Mouse (Mus musculus): ENCODE results near the gene Tacc2. TPM values are rescaled to one million over a fixed set of nuclear protein-coding genes. Genes with fewer than 3 reads are reported as not detected.

Tacc2 gene
- polyA plus RNA-seq, 1 experiment from 2014 or later, result 43.2 TPM

- H3K4me1 ChIP-seq (replicated peaks), result peaks cover 49% of the 10 kb centered on the region
- no peak overlapping the region for H3K4me2 ChIP-seq
- H3K9me3 ChIP-seq (replicated peaks), result no peaks in the 10 kb centered on the region
- no peaks in the 10 kb centered on the region for H3K36me3 ChIP-seq
- H3K9ac ChIP-seq, result no peak overlapping the region
- no peak overlapping the region for H3K4me3 ChIP-seq
- no peaks in the 10 kb centered on the region for H3K27me3 ChIP-seq
- no peak overlapping the region for H3K27ac ChIP-seq
- 74% methylated on average over 3 of the region's 3 CpGs for WGBS
- ATAC-seq (replicated peaks; ENCODE audit: insufficient number of reproducible peaks, insufficient read depth, low FRiP score, low read depth), result no peak
Measured at GRCm38 (mm10) chr7:130636274-130636673, 59.0 kb downstream of the Tacc2 start.

GRCm38 (mm10) chr7:130636902-130637301 lies 59.7 kb downstream of the Tacc2 start:
- ATAC-seq (replicated peaks; ENCODE audit: insufficient number of reproducible peaks, insufficient read depth, low FRiP score, low read depth), result no peak
- Histone ChIP-seq H3K27me3 (no peaks in the 10 kb centered on the region), H3K27ac (no peak overlapping the region), H3K36me3 (no peaks in the 10 kb centered on the region), H3K4me2 (no peak overlapping the region), H3K9me3 (replicated peaks) (no peaks in the 10 kb centered on the region), H3K4me1 (replicated peaks) (peaks cover 47% of the 10 kb centered on the region), H3K9ac (no peak overlapping the region), H3K4me3 (no peak overlapping the region)
- WGBS, result 76% methylated on average over 4 of the region's 4 CpGs

- no peak overlapping the region for H3K4me2 ChIP-seq
- 38% methylated on average over 6 of the region's 6 CpGs for WGBS
- H3K4me3 ChIP-seq, result no peak overlapping the region
- ATAC-seq (replicated peaks; ENCODE audit: insufficient number of reproducible peaks, insufficient read depth, low FRiP score, low read depth), result no peak
- H3K27me3 ChIP-seq, result no peaks in the 10 kb centered on the region
- no peak overlapping the region for H3K9ac ChIP-seq
- peaks cover 44% of the 10 kb centered on the region for H3K4me1 ChIP-seq (replicated peaks)
- H3K9me3 ChIP-seq (replicated peaks), result no peaks in the 10 kb centered on the region
- H3K27ac ChIP-seq, result no peak overlapping the region
- no peaks in the 10 kb centered on the region for H3K36me3 ChIP-seq
Measured at GRCm38 (mm10) chr7:130637811-130638210, 60.6 kb downstream of the Tacc2 start.

GRCm38 (mm10) chr7:130640681-130641080 lies 63.4 kb downstream of the Tacc2 start:
- Histone ChIP-seq H3K9ac (no peak overlapping the region), H3K27ac (peak overlapping the region; percentile 49), H3K27me3 (no peaks in the 10 kb centered on the region), H3K9me3 (replicated peaks) (no peaks in the 10 kb centered on the region), H3K4me3 (no peak overlapping the region), H3K4me2 (no peak overlapping the region), H3K4me1 (replicated peaks) (peaks cover 48% of the 10 kb centered on the region), H3K36me3 (no peaks in the 10 kb centered on the region)
- WGBS, result 71% methylated on average over 9 of the region's 9 CpGs
- no peak for ATAC-seq (replicated peaks; ENCODE audit: insufficient number of reproducible peaks, insufficient read depth, low FRiP score, low read depth)

GRCm38 (mm10) chr7:130645332-130645993 lies 68.2 kb downstream of the Tacc2 start:
- Histone ChIP-seq H3K4me3 (peak overlapping the region; percentile 69), H3K27me3 (no peaks in the 10 kb centered on the region), H3K4me1 (replicated peaks) (peaks cover 63% of the 10 kb centered on the region), H3K9me3 (replicated peaks) (no peaks in the 10 kb centered on the region), H3K27ac (peak overlapping the region; percentile 99), H3K9ac (peak overlapping the region; percentile 96), H3K4me2 (peak overlapping the region; percentile 87), H3K36me3 (no peaks in the 10 kb centered on the region)
- peak; percentile 16; the same call in 1 of the 2 replicates for ATAC-seq (replicated peaks; ENCODE audit: insufficient number of reproducible peaks, insufficient read depth, low FRiP score, low read depth)
- 9% methylated on average over 15 of the region's 15 CpGs for WGBS

GRCm38 (mm10) chr7:130645994-130646761 lies 68.9 kb downstream of the Tacc2 start:
- H3K27me3 ChIP-seq, result no peaks in the 10 kb centered on the region
- peak; percentile 85 for ATAC-seq (replicated peaks; ENCODE audit: insufficient number of reproducible peaks, insufficient read depth, low FRiP score, low read depth)
- H3K4me2 ChIP-seq, result peak overlapping the region; percentile 87
- peaks cover 63% of the 10 kb centered on the region for H3K4me1 ChIP-seq (replicated peaks)
- WGBS, result under 1% methylated on average over 53 of the region's 55 CpGs
- peak overlapping the region; percentile 69 for H3K4me3 ChIP-seq
- no peaks in the 10 kb centered on the region for H3K9me3 ChIP-seq (replicated peaks)
- peak overlapping the region; percentile 96 for H3K9ac ChIP-seq
- H3K36me3 ChIP-seq, result no peaks in the 10 kb centered on the region
- H3K27ac ChIP-seq, result peak overlapping the region; percentile 99

GRCm38 (mm10) chr7:130646762-130647139 lies 69.5 kb downstream of the Tacc2 start:
- Histone ChIP-seq H3K27me3 (no peaks in the 10 kb centered on the region), H3K27ac (peak overlapping the region; percentile 99), H3K4me2 (peak overlapping the region; percentile 87), H3K4me1 (replicated peaks) (peaks cover 61% of the 10 kb centered on the region), H3K4me3 (peak overlapping the region; percentile 69), H3K9ac (peak overlapping the region; percentile 96), H3K36me3 (no peaks in the 10 kb centered on the region), H3K9me3 (replicated peaks) (no peaks in the 10 kb centered on the region)
- peak; percentile 76 for ATAC-seq (replicated peaks; ENCODE audit: insufficient number of reproducible peaks, insufficient read depth, low FRiP score, low read depth)
- WGBS, result under 1% methylated on average over 18 of the region's 18 CpGs

- Histone ChIP-seq H3K9me3 (replicated peaks) (no peaks in the 10 kb centered on the region), H3K4me1 (replicated peaks) (peaks cover 69% of the 10 kb centered on the region), H3K36me3 (no peaks in the 10 kb centered on the region), H3K9ac (peak overlapping the region; percentile 96), H3K4me3 (peak overlapping the region; percentile 69), H3K27me3 (no peaks in the 10 kb centered on the region), H3K27ac (peak overlapping the region; percentile 99), H3K4me2 (peak overlapping the region; percentile 87)
- no peak for ATAC-seq (replicated peaks; ENCODE audit: insufficient number of reproducible peaks, insufficient read depth, low FRiP score, low read depth)
- WGBS, result 50% methylated on average over 4 of the region's 4 CpGs
Measured at GRCm38 (mm10) chr7:130648061-130648460, 70.8 kb downstream of the Tacc2 start.

GRCm38 (mm10) chr7:130649257-130649656 lies 72.0 kb downstream of the Tacc2 start:
- Histone ChIP-seq H3K9me3 (replicated peaks) (no peaks in the 10 kb centered on the region), H3K9ac (no peak overlapping the region), H3K27me3 (no peaks in the 10 kb centered on the region), H3K4me1 (replicated peaks) (peaks cover 75% of the 10 kb centered on the region), H3K4me3 (no peak overlapping the region), H3K27ac (peak overlapping the region; percentile 99), H3K4me2 (peak overlapping the region; percentile 87), H3K36me3 (no peaks in the 10 kb centered on the region)
- 33% methylated on average over 7 of the region's 7 CpGs for WGBS
- no peak for ATAC-seq (replicated peaks; ENCODE audit: insufficient number of reproducible peaks, insufficient read depth, low FRiP score, low read depth)

- Histone ChIP-seq H3K4me3 (no peak overlapping the region), H3K27ac (0 out of 2 replicates have a peak overlapping the region, but pooled peaks have one; percentile 8)
- WGBS, result 70% methylated on average over 5 of the region's 5 CpGs
Measured at GRCm38 (mm10) chr7:130650621-130651020, 73.4 kb downstream of the Tacc2 start.

GRCm38 (mm10) chr7:130653036-130653555 lies 75.9 kb downstream of the Tacc2 start:
- 71% methylated on average over 6 of the region's 6 CpGs for WGBS
- no peaks in the 10 kb centered on the region for H3K36me3 ChIP-seq
- H3K27me3 ChIP-seq, result no peaks in the 10 kb centered on the region
- no peak overlapping the region for H3K27ac ChIP-seq
- H3K4me3 ChIP-seq, result no peak overlapping the region
- H3K4me1 ChIP-seq (replicated peaks), result peaks cover 95% of the 10 kb centered on the region
- H3K4me2 ChIP-seq, result no peak overlapping the region
- H3K9ac ChIP-seq, result no peak overlapping the region
- no peaks in the 10 kb centered on the region for H3K9me3 ChIP-seq (replicated peaks)
- ATAC-seq (replicated peaks; ENCODE audit: insufficient number of reproducible peaks, insufficient read depth, low FRiP score, low read depth), result no peak

More at GRCm38 (mm10) chr7:130650621-130651020, 73.4 kb downstream of the Tacc2 start:
- no peak overlapping the region for H3K9ac ChIP-seq
- H3K9me3 ChIP-seq (replicated peaks), result no peaks in the 10 kb centered on the region
- ATAC-seq (replicated peaks; ENCODE audit: insufficient number of reproducible peaks, insufficient read depth, low FRiP score, low read depth), result no peak
- H3K27me3 ChIP-seq, result no peaks in the 10 kb centered on the region
- peaks cover 82% of the 10 kb centered on the region for H3K4me1 ChIP-seq (replicated peaks)
- no peaks in the 10 kb centered on the region for H3K36me3 ChIP-seq
- H3K4me2 ChIP-seq, result no peak overlapping the region
